Mouse (Mus musculus): ENCODE results near the gene Shisal2a.

Gene Shisal2a

GRCm38 (mm10) chr4:108383183-108383714, at the start of gene Shisal2a:
TSS of gene Shisal2a (minus strand) at chr4:108383349.
- DNase-seq: no peak

- no peak for DNase-seq
Measured at GRCm38 (mm10) chr4:108431561-108431936, 48.4 kb upstream of the Shisal2a start.

- DNase-seq: no peak
Measured at GRCm38 (mm10) chr4:108430656-108431560, 47.8 kb upstream of the Shisal2a start.

- no peak for DNase-seq
Measured at GRCm38 (mm10) chr4:108428341-108428721, 45.2 kb upstream of the Shisal2a start.

GRCm38 (mm10) chr4:108427719-108428340, 44.7 kb upstream of the Shisal2a start:
- DNase-seq: no peak

- DNase-seq: no peak
Measured at GRCm38 (mm10) chr4:108424587-108424986, 41.4 kb upstream of the Shisal2a start.

GRCm38 (mm10) chr4:108407621-108408020, 24.5 kb upstream of the Shisal2a start:
- DNase-seq: no peak

GRCm38 (mm10) chr4:108406861-108407401, 23.8 kb upstream of the Shisal2a start, which contains the start of gene Gpx7:
TSS of gene Gpx7 (minus strand) at chr4:108406961.
- DNase-seq: no peak

- peak; percentile 69 for DNase-seq
Measured at GRCm38 (mm10) chr4:108406138-108406860, 23.1 kb upstream of the Shisal2a start.

- no peak for DNase-seq
Measured at GRCm38 (mm10) chr4:108405766-108406137, 22.6 kb upstream of the Shisal2a start.

- DNase-seq: no peak
Measured at GRCm38 (mm10) chr4:108403861-108404635, 20.9 kb upstream of the Shisal2a start.

GRCm38 (mm10) chr4:108400395-108400794, 17.2 kb upstream of the Shisal2a start:
- DNase-seq: no peak

- no peak for DNase-seq
Measured at GRCm38 (mm10) chr4:108394236-108394635, 11.1 kb upstream of the Shisal2a start.

- no peak for DNase-seq
Measured at GRCm38 (mm10) chr4:108392558-108392957, 9.4 kb upstream of the Shisal2a start.

GRCm38 (mm10) chr4:108391124-108391523, 8.0 kb upstream of the Shisal2a start:
- no peak for DNase-seq

- DNase-seq: no peak
Measured at GRCm38 (mm10) chr4:108388741-108389140, 5.6 kb upstream of the Shisal2a start.

GRCm38 (mm10) chr4:108387681-108388253, 4.6 kb upstream of the Shisal2a start:
- DNase-seq: peak; percentile 53

GRCm38 (mm10) chr4:108387106-108387505, 4.0 kb upstream of the Shisal2a start:
- no peak for DNase-seq

- DNase-seq: no peak
Measured at GRCm38 (mm10) chr4:108386087-108386486, 2.9 kb upstream of the Shisal2a start.

GRCm38 (mm10) chr4:108380146-108380545, 3.0 kb downstream of the Shisal2a start:
- no peak for DNase-seq

- DNase-seq: no peak
Measured at GRCm38 (mm10) chr4:108379476-108379875, 3.7 kb downstream of the Shisal2a start.

GRCm38 (mm10) chr4:108372166-108372565, 11.0 kb downstream of the Shisal2a start:
- DNase-seq: no peak

Measured in right cerebral cortex, postnatal 14 days (tissue).